Mouse (Mus musculus) right cerebral cortex, adult 2 months (tissue): ENCODE measurements around the gene Tfb1m.

Experiments
- DNase-seq, 2 experiments: peaks; one replicate each; pipeline ENCODE4 v3.0.0; 2021 to 2022; ENCODE audit warnings: low spot score in 2 of 2

Tfb1m gene

DNA sequence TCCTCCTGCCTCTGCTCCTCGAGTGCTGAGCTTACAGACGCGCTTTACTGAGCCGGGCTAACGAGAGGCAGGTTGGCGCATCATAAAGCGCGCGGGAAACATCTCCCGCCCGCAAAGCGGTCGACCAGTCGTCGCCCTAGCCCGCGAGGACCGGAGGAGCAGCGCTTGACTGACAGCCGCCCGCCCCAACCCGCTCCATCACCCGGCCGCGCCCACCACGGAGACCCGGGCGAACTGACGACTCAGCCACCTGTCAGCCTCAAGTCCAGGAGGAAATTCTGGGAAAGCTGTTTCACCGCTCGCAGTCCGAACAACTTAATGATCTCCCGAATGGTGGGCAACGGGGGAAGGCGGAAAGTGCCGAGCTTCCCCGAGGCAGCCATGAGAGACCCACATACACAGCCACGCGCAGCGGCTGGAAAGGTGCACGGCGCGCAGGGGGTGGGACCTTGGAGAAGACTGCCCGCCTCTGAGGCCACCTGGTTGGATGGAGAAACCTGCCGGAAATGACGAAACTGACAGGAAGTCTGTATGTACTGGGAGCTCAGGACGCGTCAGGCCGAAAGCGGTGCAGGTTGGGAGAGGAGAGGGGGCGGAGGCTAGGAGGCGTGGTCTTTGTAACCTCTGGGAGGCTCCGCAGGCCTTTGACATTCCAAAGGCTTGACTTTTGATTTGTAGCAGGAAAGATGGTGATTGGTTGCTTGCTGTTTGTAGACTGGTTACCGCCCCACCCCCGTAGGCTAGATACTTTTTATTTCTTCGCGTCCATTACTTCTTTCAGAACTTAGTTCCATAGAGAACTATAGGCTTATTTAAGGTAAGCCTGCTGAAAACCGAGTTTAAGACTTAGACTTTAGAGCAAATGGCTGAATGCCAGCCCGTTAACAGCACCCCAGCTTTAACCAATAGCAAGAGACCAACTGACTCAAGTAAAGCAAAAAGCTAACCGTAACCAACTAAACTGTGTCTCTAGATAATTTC is at the start of gene Tfb1m:
Gene Tfb1m (minus strand): TSS at position 451 of the 981 bp plus-strand sequence.
- peak; percentile 97 to 99 for DNase-seq

DNA sequence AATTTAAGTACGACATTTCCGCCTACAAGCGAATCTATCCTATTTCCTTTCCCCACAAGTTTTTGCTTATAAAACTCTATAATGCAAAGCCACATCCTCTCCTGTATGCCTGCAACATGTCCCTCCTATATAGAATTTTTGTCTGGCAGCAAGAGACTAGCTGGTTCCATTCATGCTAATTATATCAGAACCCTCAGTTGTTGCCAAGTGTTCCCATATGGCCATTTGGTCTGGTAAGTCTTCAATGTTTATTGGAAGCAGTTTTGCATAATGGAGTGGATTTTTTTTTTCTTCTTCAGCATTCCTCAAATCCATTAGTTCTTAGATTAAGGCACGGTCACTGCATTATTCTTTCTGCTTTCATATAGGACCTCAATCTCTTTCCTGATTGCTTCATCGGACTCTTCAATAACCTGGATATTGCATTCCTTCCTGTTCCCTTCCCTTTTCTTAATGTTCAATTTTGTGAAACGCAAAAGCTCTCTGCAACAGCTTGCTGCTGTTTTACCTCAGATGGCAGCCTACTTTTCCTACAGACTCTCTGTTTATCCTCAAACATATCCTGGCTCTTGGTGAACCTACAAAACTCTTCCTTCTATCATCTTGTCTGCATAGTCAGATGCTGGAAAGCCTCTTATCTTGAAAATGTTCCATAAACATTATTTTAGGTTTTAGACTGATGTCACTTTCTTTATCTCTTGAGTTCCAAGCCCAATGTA is 45.5 kb upstream of the Tfb1m start:
- peak; percentile 9 to 23 for DNase-seq

- DNase-seq, result no peak
Observed at GRCm38 (mm10) chr17:3598393-3598792, 40.8 kb upstream of the Tfb1m start.

GRCm38 (mm10) chr17:3597866-3598265 is 40.3 kb upstream of the Tfb1m start:
- DNase-seq, result no peak

DNA sequence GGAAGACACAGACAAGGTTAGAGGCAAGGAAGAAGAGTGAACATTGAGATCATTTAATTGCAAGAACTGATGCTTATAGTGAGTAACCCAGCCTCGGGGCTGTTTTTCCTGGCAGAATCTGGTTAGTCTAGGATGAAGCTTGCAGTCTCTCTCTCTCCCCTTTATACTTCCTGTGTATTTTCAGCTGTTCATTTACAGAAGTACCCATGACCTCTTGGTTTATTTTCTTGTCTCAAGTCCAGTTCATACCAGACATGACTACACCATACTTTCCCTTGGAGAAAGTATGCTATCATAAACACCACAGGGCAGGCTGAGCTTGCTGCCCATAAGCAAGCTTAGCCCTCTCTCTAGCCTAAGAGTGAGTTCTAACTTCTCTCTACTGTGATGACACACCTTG is 39.5 kb upstream of the Tfb1m start:
- DNase-seq, result no peak

DNA sequence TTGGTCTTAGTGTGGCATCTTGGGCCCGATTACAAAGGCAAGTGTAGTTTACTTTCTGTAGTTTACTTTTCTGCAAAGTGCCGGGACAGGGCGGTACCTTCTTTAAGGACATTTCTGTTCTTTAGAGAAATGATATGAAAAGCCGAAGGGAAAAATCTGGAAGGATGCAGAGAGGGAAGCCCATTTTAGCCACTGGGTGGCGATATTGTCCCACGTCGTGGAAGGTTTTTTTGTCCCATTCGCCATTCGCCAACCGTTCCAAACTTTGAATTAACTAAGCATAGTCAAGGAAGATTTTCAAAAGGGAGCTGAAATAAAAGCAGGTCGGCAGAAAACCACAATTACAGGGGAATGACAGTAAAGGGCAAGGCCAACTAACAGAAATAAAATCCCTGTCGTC is 13.3 kb upstream of the Tfb1m start:
- DNase-seq, result peak; percentile 86 to 89

DNA sequence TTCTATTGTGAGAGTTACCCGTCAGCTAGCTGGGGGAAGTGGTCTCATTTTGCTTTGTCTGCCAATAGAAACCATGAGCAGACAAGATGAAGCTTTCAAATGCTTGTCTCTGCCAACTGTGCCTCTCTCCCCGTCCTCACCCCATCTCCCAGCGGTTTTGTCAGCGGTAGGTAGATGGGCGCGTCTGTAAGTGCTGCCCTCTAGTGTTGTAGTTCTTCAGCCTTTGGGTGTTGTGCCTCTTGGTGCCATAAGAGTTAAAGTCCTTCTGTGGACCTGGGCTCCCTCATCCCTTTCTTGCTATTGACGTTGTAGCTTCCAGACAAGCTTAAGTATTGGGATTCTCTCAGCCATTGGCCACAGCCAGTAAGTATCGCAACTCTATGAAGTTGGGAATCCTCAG is 4.8 kb upstream of the Tfb1m start:
- no peak for DNase-seq

DNA sequence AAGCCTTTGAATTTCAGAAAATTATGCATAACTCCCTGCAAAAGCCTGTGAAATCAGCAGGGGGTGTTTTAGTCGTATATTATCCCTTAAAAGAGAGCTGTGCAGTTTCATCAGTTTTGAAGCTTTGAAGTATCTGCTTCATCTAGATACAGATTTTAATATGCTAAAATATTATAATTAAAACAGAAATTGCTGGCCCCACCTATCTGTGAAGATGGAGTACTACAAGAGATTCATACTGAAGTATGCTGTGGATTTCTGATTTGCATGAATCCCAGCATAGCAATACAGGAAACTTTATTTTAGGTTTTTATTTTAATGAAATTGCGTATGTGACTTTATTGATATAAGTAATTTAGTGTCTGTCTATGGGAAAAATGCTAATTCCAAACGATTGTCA is 3.0 kb upstream of the Tfb1m start:
- DNase-seq, result no peak

DNA sequence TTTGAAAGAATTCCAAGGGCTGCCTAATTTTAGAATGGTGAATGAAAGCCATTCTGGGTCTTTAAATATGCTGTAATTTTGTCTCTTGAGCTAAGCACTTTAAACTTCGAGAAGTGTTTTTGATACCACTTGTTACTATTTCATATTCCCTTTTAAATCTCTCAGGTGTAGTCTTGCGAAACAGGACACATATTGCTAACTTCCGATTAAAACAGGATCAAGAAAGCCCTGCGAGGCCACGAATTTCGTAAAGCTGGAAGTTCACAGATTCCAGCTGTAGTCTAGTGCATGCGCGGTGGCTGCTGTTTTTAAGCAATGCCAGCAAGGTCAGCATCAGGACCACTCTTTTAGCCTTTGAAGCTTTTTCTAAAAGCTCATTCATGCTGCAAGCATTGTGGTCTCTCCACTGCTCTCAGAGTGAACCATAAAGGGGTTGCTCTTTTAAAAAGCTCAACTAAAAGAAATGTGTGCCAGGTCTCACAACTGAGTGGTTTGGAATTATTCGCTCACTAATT is 832 bp upstream of the Tfb1m start:
- no peak for DNase-seq

DNA sequence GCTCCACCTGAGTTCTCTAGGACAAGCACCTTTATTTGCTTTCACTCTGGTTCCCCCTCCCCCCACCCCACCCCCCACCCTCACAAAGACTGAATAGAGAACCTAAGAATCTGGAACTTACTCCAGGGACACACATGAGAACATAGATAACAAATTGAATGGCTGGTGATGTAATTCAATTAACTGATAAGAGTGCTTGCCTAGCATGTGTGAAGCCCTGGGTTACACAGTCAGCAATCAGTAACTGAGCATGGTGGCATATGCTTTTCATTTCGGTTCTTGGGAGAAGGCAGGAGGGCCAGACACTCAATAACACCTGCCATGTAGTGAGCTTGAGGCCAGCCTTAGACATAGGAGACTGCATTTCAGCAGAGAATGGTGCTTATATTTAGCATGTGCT is 1.3 kb downstream of the Tfb1m start:
- no peak for DNase-seq

DNA sequence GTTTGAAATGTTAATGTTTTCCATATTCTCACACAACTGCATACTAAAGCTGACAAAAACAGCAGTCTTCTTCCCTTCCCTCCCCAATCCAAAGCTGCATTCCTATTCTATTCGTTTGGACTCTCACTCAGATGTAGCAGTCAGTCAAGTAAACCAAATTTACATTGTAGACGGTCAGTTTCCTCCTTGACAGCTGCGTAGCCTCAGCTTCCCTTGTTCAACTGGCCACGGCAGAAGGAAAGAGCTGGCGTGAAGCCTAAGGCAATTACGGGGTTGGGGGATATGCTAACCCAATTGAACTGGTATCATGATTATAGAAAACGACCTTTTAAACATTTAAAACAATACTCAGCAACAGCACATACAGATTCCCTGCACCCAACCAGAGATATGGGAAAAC is 9.9 kb downstream of the Tfb1m start:
- DNase-seq, result no peak

DNA sequence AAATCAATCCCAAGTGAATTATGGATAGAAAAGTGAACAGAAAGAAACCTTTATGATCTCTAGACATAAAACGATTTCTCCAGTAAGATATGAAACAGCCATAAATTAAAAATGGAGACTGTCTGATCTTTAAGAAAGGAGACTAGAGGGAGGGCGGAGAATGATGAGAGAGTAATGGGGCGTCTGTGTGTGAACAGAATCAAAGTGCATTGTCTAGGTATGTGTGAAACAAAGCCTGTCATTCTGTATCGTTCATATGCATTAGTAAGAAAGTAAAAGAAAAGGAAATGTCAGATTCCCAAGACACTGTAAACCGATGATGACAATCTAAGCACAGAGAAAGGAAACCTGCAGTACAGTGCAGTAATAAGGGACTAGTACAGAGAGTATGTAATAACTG is 16.5 kb downstream of the Tfb1m start:
- DNase-seq, result no peak

DNA sequence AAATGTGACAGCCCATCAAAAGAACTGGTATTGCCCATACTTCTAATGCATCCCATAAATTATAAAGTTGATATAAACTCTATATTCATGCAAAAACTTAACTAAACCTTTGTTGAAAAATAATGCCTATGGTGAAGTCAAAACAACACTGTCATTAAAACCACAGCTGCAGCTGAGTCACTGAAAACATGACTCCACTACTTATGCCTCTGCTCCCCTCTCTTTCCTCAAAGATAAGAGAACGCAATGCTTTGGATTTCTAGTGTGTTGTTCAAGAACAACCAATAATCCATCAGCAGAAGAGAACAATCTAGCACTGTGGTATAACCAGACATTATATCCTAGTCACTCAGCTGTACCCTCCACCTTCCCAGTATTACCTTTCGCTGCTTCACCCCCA is 17.3 kb downstream of the Tfb1m start:
- no peak for DNase-seq

GRCm38 (mm10) chr17:3533425-3533824 is 24.2 kb downstream of the Tfb1m start:
- DNase-seq, result no peak

- no peak for DNase-seq
Observed at GRCm38 (mm10) chr17:3532254-3532653, 25.3 kb downstream of the Tfb1m start, which contains the start of gene Cldn20. Cldn20 (plus strand) TSS chr17:3532554.

GRCm38 (mm10) chr17:3531641-3532040 is 25.9 kb downstream of the Tfb1m start:
- no peak for DNase-seq

DNA sequence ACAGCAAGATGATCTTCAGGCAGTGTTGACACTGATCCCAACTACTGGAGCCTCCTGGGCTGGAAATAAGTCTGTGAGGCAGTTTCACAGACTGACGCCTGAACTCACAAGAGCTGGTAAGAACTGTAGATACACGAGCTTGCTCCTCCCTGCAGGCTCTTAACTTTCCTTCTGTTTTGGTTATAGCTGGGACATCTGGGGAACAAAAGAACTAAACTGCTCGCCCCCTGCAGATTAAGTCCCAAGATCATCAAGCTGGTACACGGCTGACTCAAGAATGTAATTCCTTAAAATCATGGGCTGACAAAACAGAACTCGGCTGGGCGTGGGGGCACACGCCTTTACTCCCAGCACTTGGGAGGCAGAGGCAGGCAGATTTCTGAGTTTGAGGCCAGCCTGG is 27.0 kb downstream of the Tfb1m start:
- DNase-seq, result no peak

- no peak for DNase-seq
Observed at GRCm38 (mm10) chr17:3529523-3529922, 28.1 kb downstream of the Tfb1m start.

GRCm38 (mm10) chr17:3527841-3528471 is 29.6 kb downstream of the Tfb1m start:
- DNase-seq, result no peak

DNA sequence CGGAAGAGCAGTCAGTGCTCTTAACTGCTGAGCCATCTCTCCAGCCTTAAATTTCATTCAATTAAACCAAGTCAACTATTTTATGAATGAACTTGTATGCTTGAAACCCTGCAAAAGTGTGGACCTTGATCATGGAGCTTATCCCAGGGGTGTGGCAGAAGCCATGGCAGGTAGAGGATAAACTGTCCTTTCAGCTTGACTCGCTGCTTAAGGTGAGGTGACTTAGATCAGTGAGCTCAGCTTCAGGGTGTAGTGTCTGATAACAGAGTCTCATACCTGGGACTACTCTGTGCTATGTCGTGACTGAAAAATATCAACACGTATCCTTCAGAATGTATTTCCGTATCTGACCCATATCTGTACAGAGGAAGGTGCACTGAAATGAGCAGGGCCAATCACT is 37.2 kb downstream of the Tfb1m start:
- DNase-seq, result no peak

- DNase-seq, result no peak
Observed at GRCm38 (mm10) chr17:3516406-3516805, 41.2 kb downstream of the Tfb1m start.

- no peak for DNase-seq
Observed at GRCm38 (mm10) chr17:3515851-3516250, 41.7 kb downstream of the Tfb1m start.
